23 mouse cellular contexts compared by ENCODE assay signal in genomic region chr8:110842012-110842574, GRCm38 (mm10). TPM values are rescaled to one million over a fixed set of nuclear protein-coding genes. Genes with fewer than 3 reads are reported as not detected.
DNase-seq lines count a peak whose midpoint lies in the region; ATAC-seq and TF ChIP-seq lines count a peak whose summit lies in the region.
"Had no signal": no experiment of that assay in that cellular context is flagged by ENCODE, and none has a peak within 500 bp of the region (broad histone marks: within the 10 kb centered on the region; RNA-seq: fewer than 3 reads in every experiment).

No protein-coding gene starts in this region.

- no peak for TF ChIP-seq POLR2A in heart, adult 2 months (IDR thresholded peaks at IDR 0.05; ENCODE audit: insufficient read depth, low read depth, low read length)

- no peak overlapping the region for H3K9ac ChIP-seq in heart, adult 2 months (ENCODE audit: low read depth, low read length)
- H3K9ac ChIP-seq in lung, embryonic 14.5 days, result no peak overlapping the region
- H3K9ac ChIP-seq: forebrain, embryonic 15.5 days; hindbrain, embryonic 13.5 days; limb, embryonic 13.5 days; liver, embryonic 13.5 days had no signal

- H3K36me3 ChIP-seq in heart, adult 2 months (ENCODE audit: control insufficient read depth, insufficient read depth, low read length), result peaks cover 20% of the 10 kb centered on the region
- H3K36me3 ChIP-seq in lung, embryonic 14.5 days (ENCODE audit: insufficient read depth), result peaks cover 76% of the 10 kb centered on the region

- H3K79me2 ChIP-seq in heart, adult 2 months (replicated peaks; ENCODE audit: control insufficient read depth, insufficient read depth, low read length), result peaks cover 5% of the 10 kb centered on the region

- TF ChIP-seq EP300 in heart, adult 2 months (IDR thresholded peaks at IDR 0.05; ENCODE audit: insufficient read depth, low read depth, low read length), result no peak

- TF ChIP-seq CTCF in heart, adult 2 months (IDR thresholded peaks at IDR 0.05), result peak; percentile 54
- peak; percentile 6; the same call in 1 of the 2 replicates for TF ChIP-seq CTCF in lung, embryonic 14.5 days (IDR thresholded peaks at IDR 0.05; ENCODE audit: low read depth)

- H3K9me3 ChIP-seq in lung, embryonic 14.5 days (ENCODE audit: low read depth, low read length), result no peaks in the 10 kb centered on the region
- H3K9me3 ChIP-seq: forebrain, embryonic 15.5 days; hindbrain, embryonic 13.5 days; limb, embryonic 13.5 days; liver, embryonic 13.5 days had no signal

- no peak overlapping the region for H3K4me3 ChIP-seq in heart, adult 2 months
- H3K4me3 ChIP-seq in lung, embryonic 14.5 days (ENCODE audit: low read depth, low read length), result no peak overlapping the region
- H3K4me3 ChIP-seq: forebrain, embryonic 15.5 days; hindbrain, embryonic 13.5 days; limb, embryonic 13.5 days; liver, embryonic 13.5 days had no signal

- peaks cover 3% of the 10 kb centered on the region for H3K4me1 ChIP-seq in heart, adult 2 months (ENCODE audit: control insufficient read depth, insufficient read depth, low read length)
- peaks cover 3% of the 10 kb centered on the region; the same call in 1 of the 2 replicates for H3K4me1 ChIP-seq in lung, embryonic 14.5 days (ENCODE audit: insufficient read depth)

- intact Hi-C loops in heart, adult 2 months (cut with DNase I), result loop anchor here (2.0 to 10.0 kb wide), 2 partner anchors 91 to 197 kb away; no protein-coding TSS in a partner anchor

- DNase-seq in heart, adult 2 months, result no peak
- DNase-seq in heart, adult 9 months (ENCODE audit: low spot score in 2 of 2), result no peak
- DNase-seq in lung, embryonic 14.5 days, result peak; percentile 19
- DNase-seq in lung, postnatal 4 days, result no peak
- DNase-seq in 416B (ENCODE audit: low read depth), result peak; percentile 31
- peak; percentile 16 for DNase-seq in Muller cell, postnatal 12 days (ENCODE audit: inconsistent ontology term)
- DNase-seq in cerebellum, adult 18-20 months, result no peak
- no peak for DNase-seq in right cerebral cortex, postnatal 4 days
- DNase-seq: adrenal gland, postnatal 14 days; cerebellum, adult 9-10 months; gastrocnemius, postnatal 10 days; heart, adult 18-20 months; kidney, adult 2 months; kidney, postnatal 14 days; layer of hippocampus, postnatal 36 days; liver, embryonic 13.5 days; right cerebral cortex, postnatal 25 days had no signal

- no peak overlapping the region for H3K4me2 ChIP-seq in lung, embryonic 14.5 days
- H3K4me2 ChIP-seq: forebrain, embryonic 15.5 days; hindbrain, embryonic 13.5 days; limb, embryonic 13.5 days; liver, embryonic 13.5 days; midbrain, embryonic 11.5 days had no signal

- 82% methylated on average over 3 of the region's 3 CpGs for whole genome bisulfite sequencing in heart, adult 2 months
- 80% methylated on average over 3 of the region's 3 CpGs for WGBS in lung, embryonic 14.5 days

- no peak overlapping the region for H3K27ac ChIP-seq in heart, adult 2 months
- no peak overlapping the region for H3K27ac ChIP-seq in lung, embryonic 14.5 days (ENCODE audit: low read depth)
- H3K27ac ChIP-seq: forebrain, embryonic 15.5 days; hindbrain, embryonic 13.5 days; limb, embryonic 13.5 days; liver, embryonic 13.5 days had no signal

- H3K27me3 ChIP-seq in heart, adult 2 months (ENCODE audit: control insufficient read depth, insufficient read depth, low read length), result no peaks in the 10 kb centered on the region
- no peaks in the 10 kb centered on the region for H3K27me3 ChIP-seq in lung, embryonic 14.5 days (ENCODE audit: insufficient read depth, low read length)
- H3K27me3 ChIP-seq: forebrain, embryonic 15.5 days; hindbrain, embryonic 13.5 days; limb, embryonic 13.5 days; liver, embryonic 13.5 days had no signal

- ATAC-seq in lung, embryonic 14.5 days (ENCODE audit: insufficient read depth), result no peak
- ATAC-seq: activated CD4-positive, CD25-positive, alpha-beta regulatory T cell, adult 4 months; forebrain, embryonic 15.5 days had no signal

RNA-seq across cellular contexts. Expression of gene Cog4, which starts 4.3 kb away (rescaled TPM):
- 10 to 100 TPM; 66.2 to 74.1 TPM for total RNA-seq in heart, adult 2 months (2021)
- 34.8 and 51.5 TPM in 2 replicates for polyA plus RNA-seq in heart, adult 2 months (2012; rRNA removed)
- polyA plus RNA-seq in lung, embryonic 14.5 days (2014; fragmentation: Nextera tagmentation; extraction: Ambion mirVana), result 70.9 and 71.0 TPM in 2 replicates

RNA-seq across cellular contexts. Expression of gene Sf3b3, which starts 4.5 kb away (rescaled TPM):
- 10 to 100 TPM; 38.3 to 39.7 TPM for total RNA-seq in heart, adult 2 months (2021)
- 19.2 and 34.3 TPM in 2 replicates for polyA plus RNA-seq in heart, adult 2 months (2012; rRNA removed)
- 168 and 174 TPM in 2 replicates for polyA plus RNA-seq in lung, embryonic 14.5 days (2014; fragmentation: Nextera tagmentation; extraction: Ambion mirVana)

RNA-seq across cellular contexts. Expression of gene Il34, which starts 36.4 kb away (rescaled TPM):
- 1 to 10 TPM; 3.3 to 5.3 TPM for total RNA-seq in heart, adult 2 months (2021)
- polyA plus RNA-seq in heart, adult 2 months (2012; rRNA removed), result 7.2 and 15.3 TPM in 2 replicates
- 1.6 and 2.4 TPM in 2 replicates for polyA plus RNA-seq in lung, embryonic 14.5 days (2014; fragmentation: Nextera tagmentation; extraction: Ambion mirVana)
- polyA plus RNA-seq: activated CD4-positive, CD25-positive, alpha-beta regulatory T cell, adult 4 months; neural tube, embryonic 11.5 days had no signal

Comparison
In these comparisons a context has a peak if more than half of its experiments do, and no peak if none do; other contexts are left out.
1. DNase-seq: peak in lung, embryonic 14.5 days (single experiment), 416B (single experiment) and Muller cell, postnatal 12 days (single experiment); none in heart, adult 2 months (0 of 2), heart, adult 9 months (0 of 2), lung, postnatal 4 days (0 of 2), cerebellum, adult 18-20 months (0 of 2) and right cerebral cortex, postnatal 4 days (single experiment).